Mouse (Mus musculus): ENCODE measurements around the gene Cadm3.

GRCm38 (mm10) chr1:173398323-173398970, 31.0 kb upstream of the Cadm3 start:
- TF ChIP-seq CTCF (IDR thresholded peaks at IDR 0.05; ENCODE audit: control insufficient read depth, insufficient read depth, insufficient read length), result no peak
- TF ChIP-seq MYOG (IDR thresholded peaks at IDR 0.05; ENCODE audit: control insufficient read depth, extremely low read depth, insufficient read length), result no peak
- no peak for TF ChIP-seq FOSL1 (IDR thresholded peaks at IDR 0.05; ENCODE audit: insufficient read depth, low read length, poor library complexity, severe bottlenecking)
